Mouse (Mus musculus): ENCODE measurements around the gene Aqp12.

GRCm38 (mm10) chr1:92992214-92992855, 13.8 kb upstream of the Aqp12 start:
- no peak for TF ChIP-seq CTCF (conservative IDR thresholded peaks at IDR 0.05; ENCODE audit: low read length)
- no peak for TF ChIP-seq POU5F1 (IDR thresholded peaks at IDR 0.05; ENCODE audit: borderline replicate concordance, low read length)
